ENCODE assay signal across 17 mouse cellular contexts in the genomic region with DNA sequence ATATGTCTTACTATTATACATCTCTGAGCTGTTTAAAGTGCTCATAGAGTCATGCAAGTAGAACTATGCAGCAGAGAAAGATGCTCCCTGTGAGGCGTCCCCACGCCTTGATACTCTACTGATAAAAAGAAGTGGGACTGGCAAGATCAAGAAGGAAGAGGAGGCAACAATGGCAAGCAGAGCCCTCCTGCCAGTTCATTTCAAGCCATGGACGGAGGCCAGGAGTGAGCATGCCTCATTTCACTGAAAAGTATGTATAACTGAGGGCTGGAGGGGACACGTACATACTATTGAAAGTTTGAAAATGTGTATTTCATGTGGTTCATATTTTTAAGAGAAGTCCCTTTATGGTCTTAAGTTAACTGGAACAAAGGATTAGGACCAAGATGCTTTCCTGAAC.
"Had no signal": no experiment of that assay in that cellular context is flagged by ENCODE, and none has a peak within 500 bp of the region (broad histone marks: within the 10 kb centered on the region; RNA-seq: fewer than 3 reads in every experiment).

No protein-coding gene starts in this region.

- H3K4me2 ChIP-seq: lung, embryonic 14.5 days; midbrain, embryonic 12.5 days; neural tube, embryonic 13.5 days; neural tube, embryonic 15.5 days had no signal

- H3K4me1 ChIP-seq: midbrain, embryonic 10.5 days; midbrain, embryonic 12.5 days; neural tube, embryonic 13.5 days had no signal

- H3K27ac ChIP-seq: midbrain, embryonic 10.5 days; midbrain, embryonic 12.5 days; neural tube, embryonic 13.5 days; neural tube, embryonic 15.5 days had no signal

- H3K4me3 ChIP-seq: midbrain, embryonic 10.5 days; midbrain, embryonic 12.5 days; myocyte; neural tube, embryonic 13.5 days; neural tube, embryonic 15.5 days had no signal

- H3K9me3 ChIP-seq: midbrain, embryonic 10.5 days; midbrain, embryonic 12.5 days; neural tube, embryonic 13.5 days; neural tube, embryonic 15.5 days had no signal

- DNase-seq: lung, embryonic 14.5 days; lung, postnatal 10 days; lung, postnatal 4 days; midbrain, embryonic 14.5 days; right cerebral cortex, adult 18-20 months; right cerebral cortex, postnatal 25 days; right cerebral cortex, postnatal 4 days; spleen, adult 18-20 months; thymus, adult 18-20 months; thymus, postnatal 14 days; thymus, postnatal 36 days had no signal

- H3K27me3 ChIP-seq: midbrain, embryonic 12.5 days; neural tube, embryonic 13.5 days; neural tube, embryonic 15.5 days had no signal

- ATAC-seq: midbrain, embryonic 16.5 days had no signal

- H3K9ac ChIP-seq: lung, embryonic 14.5 days; midbrain, embryonic 12.5 days; neural tube, embryonic 13.5 days; neural tube, embryonic 15.5 days had no signal
